Mouse (Mus musculus) kidney, adult 2 months (tissue): Measurements from ENCODE around the gene Pitpnm3.

Source experiments
- CTCF ChIP-seq: fragments of 200-500 bp; conservative IDR thresholded peaks from 2 replicates; pipeline ENCODE4 v1.5.1; 2011; ENCODE audit warnings: low read depth, mild to moderate bottlenecking, control low read depth, low read length, moderate library complexity, mixed read lengths; ENCODE audit not compliant: insufficient read depth, insufficient read length
- POLR2A ChIP-seq: fragments of 200-500 bp; IDR thresholded peaks from one replicate; pipeline ENCODE4 v1.6.1; 2011; ENCODE audit warnings: low read depth, low read length, control low read depth

GRCm38 (mm10) chr11:72103530-72103929 lies 32.0 kb downstream of the Pitpnm3 start:
- TF ChIP-seq POLR2A (no peak), CTCF (no peak)
